Mouse (Mus musculus): ENCODE measurements at regions not wholly inside any gene's neighbourhood (a gene's known extent, or its start where the extent isn't known, plus 50 kb on each side); places are given as distances from the start of the nearest gene placed in this dataset.

DNA sequence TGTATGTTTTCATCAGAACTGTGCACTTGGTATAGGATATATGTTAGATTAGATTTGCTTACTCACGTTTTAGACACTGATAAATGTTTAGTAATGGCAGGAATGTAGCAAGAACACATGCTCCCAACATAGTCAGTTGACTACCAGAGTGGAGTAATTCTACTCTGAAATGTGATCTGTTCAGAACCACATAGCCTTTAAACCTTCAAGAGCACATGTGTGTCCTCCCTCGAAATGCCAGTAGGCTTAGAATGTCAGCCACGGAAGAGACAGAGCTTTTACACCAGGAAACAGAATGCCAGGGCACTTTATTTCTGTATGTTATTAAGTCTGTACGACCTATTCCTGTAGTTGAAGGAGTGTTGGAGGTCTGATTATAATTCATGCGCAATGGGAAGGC is 51.3 kb upstream of the Cd28 start:
- TF ChIP-seq CTCF (IDR thresholded peaks at IDR 0.05; ENCODE audit: borderline replicate concordance, extremely low read depth, insufficient read depth, insufficient read length) (no peak), POLR2A (IDR thresholded peaks at IDR 0.05; ENCODE audit: borderline replicate concordance, extremely low read depth, insufficient read depth, insufficient read length, poor library complexity, severe bottlenecking) (no peak)

Measured in brain, embryonic 14.5 days (tissue).